Mouse (Mus musculus) forebrain, embryonic 16.5 days (tissue): ENCODE data around the gene Usp51. TPM values are rescaled to one million over a fixed set of nuclear protein-coding genes. Genes with fewer than 3 reads are reported as not detected.
"Not testable (repeated sequence)": the region's sequence is repeated elsewhere in the genome, so short reads cannot be mapped to it uniquely, and the experiment has no call there.

ENCODE experiments used
- ATAC-seq: fragments of 200-750 bp; cut with Nextera tagmentation; 2 replicates; pipeline ENCODE4 v1.8.0; 2017; ENCODE audit warnings: mild to moderate bottlenecking, moderate library complexity
- H3K27ac ChIP-seq: fragments of 300-500 bp; sonication (generic); 2 replicates; pipeline ENCODE4 v1.5.1; 2014; ENCODE audit warnings: low read length, control low read depth
- H3K27me3 ChIP-seq: fragments of 300-500 bp; sonication (generic); replicated peaks from 2 replicates; pipeline ENCODE4 v1.6.1; 2014; ENCODE audit warnings: low read length; ENCODE audit not compliant: control insufficient read depth, insufficient read depth
- H3K36me3 ChIP-seq: fragments of 300-500 bp; sonication (generic); 2 replicates; pipeline ENCODE4 v1.6.1; 2014; ENCODE audit not compliant: control insufficient read depth, insufficient read depth
- H3K4me1 ChIP-seq: fragments of 300-500 bp; sonication (generic); replicated peaks from 2 replicates; pipeline ENCODE4 v1.6.1; 2014; ENCODE audit warnings: low read length; ENCODE audit not compliant: control insufficient read depth, insufficient read depth
- H3K4me2 ChIP-seq: fragments of 300-500 bp; sonication (generic); 2 replicates; pipeline ENCODE4 v1.6.1; 2014; ENCODE audit warnings: mild to moderate bottlenecking, low read length, control low read depth
- H3K4me3 ChIP-seq: fragments of 300-500 bp; sonication (generic); replicated peaks from 2 replicates; pipeline ENCODE4 v1.5.1; 2014; ENCODE audit warnings: mild to moderate bottlenecking, low read length, control low read depth
- H3K9ac ChIP-seq: fragments of 300-500 bp; sonication (generic); replicated peaks from 2 replicates; pipeline ENCODE4 v1.6.1; 2014; ENCODE audit warnings: low read depth, low read length, control low read depth
- H3K9me3 ChIP-seq: fragments of 300-500 bp; sonication (generic); 2 replicates; pipeline ENCODE4 v1.6.1; 2016; ENCODE audit warnings: low read length; ENCODE audit not compliant: control insufficient read depth
- WGBS: fragments of 180-500 bp; shearing (Covaris S2); extraction: QIAGEN DNeasy Blood & Tissue Kit; methylation state at CpG from one replicate; pipeline ENCODE4 v1.1.7; 2014; 5-methylcytosine and 5-hydroxymethylcytosine counted together
- polyA plus RNA-seq: library from polyadenylated mRNA; unstranded; fragments of >200 nt; fragmentation: Nextera tagmentation; extraction: Ambion mirVana; gene quantifications from 2 replicates; pipeline ENCODE4 v1.2.1, GENCODE M21; 2015

Gene Usp51
- polyA plus RNA-seq = 1.7 and 2.0 TPM in 2 replicates

GRCm38 (mm10) chrX:153006387-153006841 lies at the start of gene Usp51:
TSS of gene Usp51 (plus strand) at chrX:153006469.
- Histone ChIP-seq H3K27ac (peak within 1 kb of the TSS; percentile 63), H3K4me3 (peak within 1 kb of the TSS; percentile 53), H3K9ac (peak within 1 kb of the TSS; percentile 64), H3K27me3 (no peaks in the 10 kb centered on the region), H3K36me3 (no peaks in the 10 kb centered on the region), H3K4me1 (0 out of 2 replicates have a peak, but pooled peaks cover 2% of the 10 kb centered on the region), H3K4me2 (peak within 1 kb of the TSS; percentile 59), H3K9me3 (no peaks in the 10 kb centered on the region)
- 20% methylated on average over 23 of the region's 23 CpGs for WGBS
- ATAC-seq = peak; percentile 83

GRCm38 (mm10) chrX:152969606-152970005 lies 36.7 kb upstream of the Usp51 start:
- Histone ChIP-seq H3K9ac (no peak overlapping the region), H3K9me3 (no peaks in the 10 kb centered on the region), H3K4me2 (no peak overlapping the region), H3K36me3 (no peaks in the 10 kb centered on the region), H3K27me3 (no peaks in the 10 kb centered on the region; the same call in 1 of the 2 replicates), H3K4me1 (peaks cover 4% of the 10 kb centered on the region), H3K27ac (no peak overlapping the region), H3K4me3 (no peak overlapping the region)
- no peak for ATAC-seq
- WGBS = 51% methylated on average over 6 of the region's 6 CpGs

DNA sequence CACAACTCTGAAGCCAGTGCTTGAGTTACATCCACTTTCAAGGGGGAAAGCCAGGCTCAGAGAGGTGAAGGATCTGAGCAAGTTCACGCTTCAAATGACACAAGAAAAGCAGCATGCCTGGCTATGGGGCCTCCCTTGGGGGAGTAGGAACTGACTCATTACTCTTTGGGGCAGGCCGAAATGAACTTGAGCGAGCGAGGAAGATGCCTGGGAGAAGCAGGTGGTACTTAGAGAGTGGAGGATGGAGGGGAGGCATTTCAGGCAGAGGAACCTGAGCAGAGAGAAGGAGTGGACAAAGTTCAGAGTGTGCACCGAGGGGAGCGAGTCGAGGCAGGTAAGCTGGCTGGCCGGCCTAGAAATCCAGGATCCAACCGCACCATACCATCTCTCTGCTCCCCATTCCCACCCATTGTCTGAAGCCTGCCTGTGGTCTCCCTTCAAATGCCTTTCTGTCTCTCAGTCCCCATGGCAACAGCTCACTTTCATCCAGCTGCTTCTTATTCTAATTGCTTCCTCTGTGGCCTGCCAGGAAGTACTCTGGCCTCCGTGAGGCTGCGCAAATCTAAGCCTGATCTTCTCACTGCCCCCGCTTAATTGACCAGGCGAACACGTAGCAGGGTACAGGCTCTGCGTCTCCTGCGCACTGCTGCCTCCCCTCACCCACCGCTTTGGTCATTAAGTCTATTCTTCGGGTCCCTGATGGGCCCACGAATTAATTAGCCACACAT lies 32.6 kb upstream of the Usp51 start:
- not testable (repeated sequence) for H3K4me3 ChIP-seq, H3K9me3 ChIP-seq, H3K4me1 ChIP-seq, H3K36me3 ChIP-seq, H3K9ac ChIP-seq, H3K27ac ChIP-seq, H3K27me3 ChIP-seq
- H3K4me2 ChIP-seq = peak overlapping the region; percentile 36; the same call in 1 of the 2 replicates
- WGBS = 25% methylated on average over 5 of the region's 19 CpGs
- peak; percentile 95 for ATAC-seq

DNA sequence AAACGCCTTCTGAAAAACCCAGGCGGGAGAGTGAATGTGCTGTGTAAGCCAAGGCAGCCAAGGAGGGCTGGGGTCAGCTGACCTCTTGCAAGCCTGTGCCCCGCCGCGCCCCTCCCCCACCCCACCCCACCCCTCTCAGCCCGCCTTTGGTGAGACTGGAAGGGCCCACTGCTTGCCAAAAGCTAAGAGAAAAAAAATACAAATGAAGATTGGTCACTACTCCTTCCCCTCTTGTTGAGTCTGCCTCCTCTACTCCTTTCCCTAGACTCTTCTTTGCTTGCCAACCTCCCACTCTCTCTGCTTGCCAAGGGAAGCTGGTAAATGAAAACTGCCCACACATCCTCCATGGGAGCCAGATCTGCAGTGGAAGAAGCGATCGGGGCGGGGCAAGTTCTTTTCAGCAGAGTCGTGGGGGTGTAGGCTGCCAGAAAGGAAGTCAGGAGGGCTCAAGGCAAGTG lies 32.0 kb upstream of the Usp51 start:
- Histone ChIP-seq H3K36me3 (no peaks in the 10 kb centered on the region), H3K27ac (peak overlapping the region; percentile 81), H3K27me3 (no peaks in the 10 kb centered on the region; the same call in 1 of the 2 replicates), H3K9ac (no peak overlapping the region), H3K4me3 (no peak overlapping the region), H3K4me2 (peak overlapping the region; percentile 36), H3K4me1 (peaks cover 7% of the 10 kb centered on the region), H3K9me3 (no peaks in the 10 kb centered on the region)
- 12% methylated on average over 7 of the region's 10 CpGs for WGBS
- peak; percentile 65 for ATAC-seq

DNA sequence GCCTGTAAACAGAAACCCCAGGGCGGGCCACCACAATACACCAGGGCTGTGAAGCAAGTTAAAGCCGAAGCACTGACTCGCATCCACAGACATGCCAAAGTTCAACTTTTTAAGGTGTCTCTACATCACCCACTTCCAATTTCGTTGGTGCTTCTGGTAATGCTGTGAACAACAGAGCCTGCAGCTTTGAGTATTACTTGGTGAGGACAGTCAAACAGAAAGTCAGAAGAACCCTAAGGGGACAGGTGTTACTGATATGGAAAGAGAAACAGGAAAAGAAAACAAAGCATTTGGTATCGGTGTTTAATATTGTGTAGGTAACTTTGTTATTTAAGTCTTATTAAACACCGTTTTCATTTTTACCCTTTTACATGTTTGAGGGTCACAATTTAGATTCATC lies 29.7 kb upstream of the Usp51 start:
- no peaks in the 10 kb centered on the region for H3K9me3 ChIP-seq
- H3K4me2 ChIP-seq = no peak overlapping the region
- ATAC-seq = no peak
- H3K27ac ChIP-seq = no peak overlapping the region
- H3K4me3 ChIP-seq = no peak overlapping the region
- WGBS = 91% methylated on average over 6 of the region's 6 CpGs
- H3K9ac ChIP-seq = no peak overlapping the region
- no peaks in the 10 kb centered on the region for H3K36me3 ChIP-seq
- peaks cover 7% of the 10 kb centered on the region for H3K4me1 ChIP-seq
- H3K27me3 ChIP-seq = no peaks in the 10 kb centered on the region; the same call in 1 of the 2 replicates

GRCm38 (mm10) chrX:152985009-152985408 lies 21.3 kb upstream of the Usp51 start:
- WGBS = 84% methylated on average over 2 of the region's 2 CpGs
- no peaks in the 10 kb centered on the region for H3K36me3 ChIP-seq
- no peaks in the 10 kb centered on the region for H3K9me3 ChIP-seq
- no peaks in the 10 kb centered on the region for H3K27me3 ChIP-seq
- H3K4me1 ChIP-seq = no peaks in the 10 kb centered on the region
- no peak overlapping the region for H3K27ac ChIP-seq
- ATAC-seq = no peak
- H3K4me3 ChIP-seq = no peak overlapping the region
- H3K9ac ChIP-seq = no peak overlapping the region
- no peak overlapping the region for H3K4me2 ChIP-seq

GRCm38 (mm10) chrX:152989852-152990251 lies 16.4 kb upstream of the Usp51 start:
- not testable (repeated sequence) for H3K4me3 ChIP-seq, H3K27me3 ChIP-seq, H3K4me1 ChIP-seq, ATAC-seq, H3K27ac ChIP-seq, H3K36me3 ChIP-seq, H3K9me3 ChIP-seq, H3K4me2 ChIP-seq, H3K9ac ChIP-seq

DNA sequence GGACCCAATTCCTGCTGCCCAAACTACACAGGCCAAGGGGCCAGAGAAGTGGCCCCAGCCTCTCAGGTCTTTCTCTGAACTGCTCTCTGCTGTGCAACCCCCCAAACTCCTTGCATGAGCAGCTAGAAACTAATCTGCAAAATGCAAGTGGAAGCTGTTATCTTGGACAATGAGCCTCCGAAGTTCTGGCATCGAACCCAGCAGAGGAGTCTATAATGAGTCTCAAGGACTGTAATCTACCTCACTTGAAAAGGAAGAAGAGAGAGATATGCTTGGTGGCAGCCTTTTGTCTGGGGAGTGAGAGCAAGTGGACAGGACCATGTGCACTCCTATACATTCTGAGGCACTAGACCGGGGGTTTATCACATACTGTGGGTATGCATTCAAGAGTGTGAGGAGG lies 10.2 kb upstream of the Usp51 start:
- H3K9ac ChIP-seq, H3K36me3 ChIP-seq, H3K4me2 ChIP-seq, H3K27me3 ChIP-seq, ATAC-seq, H3K4me1 ChIP-seq, H3K27ac ChIP-seq, H3K9me3 ChIP-seq, H3K4me3 ChIP-seq: not testable (repeated sequence)
- no CpG with 5 or more reads among the region's 3 CpGs for WGBS

GRCm38 (mm10) chrX:153007021-153007684 lies 884 bp downstream of the Usp51 start:
- peak; percentile 90 for ATAC-seq
- no peaks in the 10 kb centered on the region for H3K27me3 ChIP-seq
- H3K36me3 ChIP-seq = no peaks in the 10 kb centered on the region
- 0 out of 2 replicates have a peak, but pooled peaks cover 2% of the 10 kb centered on the region for H3K4me1 ChIP-seq
- peak overlapping the region; percentile 64 for H3K9ac ChIP-seq
- peak overlapping the region; percentile 63 for H3K27ac ChIP-seq
- WGBS = 22% methylated on average over 54 of the region's 58 CpGs
- H3K9me3 ChIP-seq = no peaks in the 10 kb centered on the region
- H3K4me3 ChIP-seq = peak overlapping the region; percentile 53
- peak overlapping the region; percentile 59 for H3K4me2 ChIP-seq
